Mouse (Mus musculus): Measurements from ENCODE around the gene Kcnj5.

Kcnj5 gene

GRCm38 (mm10) chr9:32335389-32336150, 8.6 kb downstream of the Kcnj5 start:
- CTCF ChIA-PET: no interaction called here
- POLR2A ChIA-PET: no interaction called here

GRCm38 (mm10) chr9:32331162-32331561, 13.0 kb downstream of the Kcnj5 start:
- CTCF ChIA-PET: interaction anchor here in 3 of 4 experiments (0.6 to 0.7 kb wide), 3 partner anchors 20 to 612 kb away, joined by 3 to 4 read pairs (median 3); no protein-coding TSS in a partner anchor
- POLR2A ChIA-PET: interaction anchor here in 1 of 4 experiments (0.6 kb wide), 1 partner anchor 84 kb away, joined by 3 read pairs; no protein-coding TSS in a partner anchor

GRCm38 (mm10) chr9:32328777-32329176, 15.4 kb downstream of the Kcnj5 start:
- ChIA-PET POLR2A (interaction anchor here in 1 of 4 experiments (0.9 kb wide), 1 partner anchor 10 kb away, joined by 3 read pairs; no protein-coding TSS in a partner anchor), CTCF (interaction anchor here in 1 of 4 experiments (0.6 kb wide), 1 partner anchor 8 kb away, joined by 3 read pairs; no protein-coding TSS in a partner anchor)

- ChIA-PET POLR2A (no interaction called here), CTCF (no interaction called here)
These were observed 20.5 kb downstream of the Kcnj5 start for GRCm38 (mm10) chr9:32323610-32324009.

GRCm38 (mm10) chr9:32320167-32320566, 24.0 kb downstream of the Kcnj5 start:
- CTCF ChIA-PET: interaction anchor here in 1 of 4 experiments (0.5 kb wide), 2 partner anchors 26 to 265 kb away, joined by 3 read pairs; no protein-coding TSS in a partner anchor
- POLR2A ChIA-PET: no interaction called here

GRCm38 (mm10) chr9:32315999-32316398, 28.2 kb downstream of the Kcnj5 start:
- CTCF ChIA-PET: no interaction called here
- POLR2A ChIA-PET: no interaction called here

GRCm38 (mm10) chr9:32314071-32314470, 30.1 kb downstream of the Kcnj5 start:
- POLR2A ChIA-PET: no interaction called here
- CTCF ChIA-PET: no interaction called here

- POLR2A ChIA-PET: no interaction called here
- CTCF ChIA-PET: interaction anchor here in 1 of 4 experiments (0.7 kb wide), 1 partner anchor 34 kb away, joined by 4 read pairs; no protein-coding TSS in a partner anchor
These were observed 31.9 kb downstream of the Kcnj5 start for GRCm38 (mm10) chr9:32312208-32312607.

- POLR2A ChIA-PET: interaction anchor here in 1 of 4 experiments (0.6 kb wide), 1 partner anchor 135 kb away, joined by 5 read pairs; no protein-coding TSS in a partner anchor
- CTCF ChIA-PET: interaction anchor here in 1 of 4 experiments (0.7 kb wide), 1 partner anchor 34 kb away, joined by 4 read pairs; no protein-coding TSS in a partner anchor
These were observed 32.4 kb downstream of the Kcnj5 start for GRCm38 (mm10) chr9:32311786-32312185.

- CTCF ChIA-PET: no interaction called here
- POLR2A ChIA-PET: interaction anchor here in 1 of 4 experiments (0.7 kb wide), 1 partner anchor 299 kb away, joined by 3 read pairs; no protein-coding TSS in a partner anchor
These were observed 41.5 kb downstream of the Kcnj5 start for GRCm38 (mm10) chr9:32302501-32303150.

GRCm38 (mm10) chr9:32295061-32295800, 48.9 kb downstream of the Kcnj5 start:
- ChIA-PET POLR2A (no interaction called here), CTCF (interaction anchor here in 1 of 4 experiments (0.6 kb wide), 1 partner anchor 290 kb away, joined by 6 read pairs; no protein-coding TSS in a partner anchor)

GRCm38 (mm10) chr9:32292686-32293085, 51.5 kb downstream of the Kcnj5 start:
- CTCF ChIA-PET: no interaction called here
- POLR2A ChIA-PET: interaction anchor here in 1 of 4 experiments (0.9 kb wide), 1 partner anchor 9 kb away, joined by 3 read pairs; no protein-coding TSS in a partner anchor

GRCm38 (mm10) chr9:32291618-32292017, 52.5 kb downstream of the Kcnj5 start:
- ChIA-PET POLR2A (no interaction called here), CTCF (no interaction called here)

- ChIA-PET CTCF (no interaction called here), POLR2A (interaction anchor here in 1 of 4 experiments (0.6 to 1.6 kb wide), 2 partner anchors 9 to 23 kb away, joined by 3 read pairs; no protein-coding TSS in a partner anchor)
These were observed 60.6 kb downstream of the Kcnj5 start for GRCm38 (mm10) chr9:32283591-32283990.

- ChIA-PET POLR2A (no interaction called here), CTCF (interaction anchor here in 1 of 4 experiments (0.8 kb wide), 1 partner anchor 305 kb away, joined by 5 read pairs; no protein-coding TSS in a partner anchor)
These were observed 63.7 kb downstream of the Kcnj5 start for GRCm38 (mm10) chr9:32280456-32280855.

GRCm38 (mm10) chr9:32279789-32280188, 64.4 kb downstream of the Kcnj5 start:
- CTCF ChIA-PET: interaction anchor here in 1 of 4 experiments (0.8 kb wide), 1 partner anchor 305 kb away, joined by 5 read pairs; no protein-coding TSS in a partner anchor
- POLR2A ChIA-PET: no interaction called here

- ChIA-PET CTCF (no interaction called here), POLR2A (no interaction called here)
These were observed 66.1 kb downstream of the Kcnj5 start for GRCm38 (mm10) chr9:32278052-32278451.

- ChIA-PET POLR2A (interaction anchor here in 1 of 4 experiments (0.6 to 1.5 kb wide), 3 partner anchors 14 to 171 kb away, joined by 3 read pairs; no protein-coding TSS in a partner anchor), CTCF (interaction anchor here in 3 of 4 experiments (0.6 to 1.5 kb wide), 10 partner anchors 20 to 992 kb away, joined by 3 to 5 read pairs (median 4); no protein-coding TSS in a partner anchor)
These were observed 72.2 kb downstream of the Kcnj5 start for GRCm38 (mm10) chr9:32271896-32272444.
